Mouse (Mus musculus) heart, embryonic 14.5 days (tissue): Measurements from ENCODE around the gene Mthfd2l. TPM values are rescaled to one million over a fixed set of nuclear protein-coding genes. Genes with fewer than 3 reads are reported as not detected.

Source experiments
- ATAC-seq: fragments of 200-750 bp; cut with Nextera tagmentation; 2 replicates; pipeline ENCODE4 v1.8.0; 2017; ENCODE audit warnings: low read depth, moderate TSS enrichment; ENCODE audit not compliant: insufficient number of reproducible peaks, insufficient read depth, low FRiP score
- H3K27ac ChIP-seq, 2 experiments: fragments of 200-500 bp in 1 of 2; fragments of 300-500 bp in 1 of 2; sonication (generic) in 1 of 2; replicated peaks in 1 of 2; 2 replicates each; pipeline ENCODE4 v1.5.1; 2012 to 2014; ENCODE audit warnings: low read depth in 2 of 2, low read length in 2 of 2, control low read depth in 1 of 2, mild to moderate bottlenecking in 1 of 2, mixed read lengths in 1 of 2; ENCODE audit not compliant: control insufficient read depth in 1 of 2, insufficient read depth in 1 of 2
- H3K27me3 ChIP-seq: fragments of 300-500 bp; sonication (generic); 2 replicates; pipeline ENCODE4 v1.6.1; 2014; ENCODE audit warnings: mild to moderate bottlenecking, low read length, control low read depth; ENCODE audit not compliant: control insufficient read depth, insufficient read depth
- H3K36me3 ChIP-seq: fragments of 300-500 bp; sonication (generic); 2 replicates; pipeline ENCODE4 v1.6.1; 2014; ENCODE audit warnings: mild to moderate bottlenecking, control low read depth, low read length, mixed read lengths; ENCODE audit not compliant: control insufficient read depth, insufficient read depth
- H3K4me1 ChIP-seq, 2 experiments: fragments of 200-500 bp in 1 of 2; fragments of 300-500 bp in 1 of 2; sonication (generic) in 1 of 2; 2 replicates each; pipeline ENCODE4 v1.6.1; 2012 to 2014; ENCODE audit warnings: low read length in 2 of 2, control low read depth in 1 of 2, mixed read lengths in 1 of 2; ENCODE audit not compliant: control insufficient read depth in 2 of 2, insufficient read depth in 2 of 2
- H3K4me2 ChIP-seq: fragments of 300-500 bp; sonication (generic); 2 replicates; pipeline ENCODE4 v1.6.1; 2014; ENCODE audit warnings: mild to moderate bottlenecking, low read length
- H3K4me3 ChIP-seq, 2 experiments: fragments of 200-500 bp in 1 of 2; fragments of 300-500 bp in 1 of 2; sonication (generic) in 1 of 2; 2 replicates each; pipeline ENCODE4 v1.5.1; 2012 to 2014; ENCODE audit warnings: low read length in 2 of 2, mild to moderate bottlenecking in 2 of 2, control low read depth in 1 of 2, low read depth in 1 of 2, moderate library complexity in 1 of 2; ENCODE audit not compliant: control insufficient read depth in 1 of 2, insufficient read depth in 1 of 2
- H3K9ac ChIP-seq: fragments of 300-500 bp; sonication (generic); 2 replicates; pipeline ENCODE4 v1.6.1; 2014; ENCODE audit warnings: mild to moderate bottlenecking, low read length
- H3K9me3 ChIP-seq: fragments of 300-500 bp; sonication (generic); 2 replicates; pipeline ENCODE4 v1.6.1; 2016; ENCODE audit warnings: low read length, control low read depth; ENCODE audit not compliant: control insufficient read depth
- WGBS: fragments of 180-500 bp; shearing (Covaris S2); extraction: QIAGEN DNeasy Blood & Tissue Kit; methylation state at CpG from one replicate; pipeline ENCODE4 v1.1.7; 2014; 5-methylcytosine and 5-hydroxymethylcytosine counted together
- polyA plus RNA-seq: library from polyadenylated mRNA; unstranded; fragments of >200 nt; fragmentation: Nextera tagmentation; extraction: Ambion mirVana; gene quantifications from 2 replicates; pipeline ENCODE4 v1.2.1, GENCODE M21; 2014

Mthfd2l gene
- polyA plus RNA-seq, 1 experiment from 2014 or later, result 35.5 TPM

GRCm38 (mm10) chr5:90951475-90951874, 20.6 kb downstream of the Mthfd2l start:
- Histone ChIP-seq H3K4me2 (no peak overlapping the region), H3K27ac (no peak overlapping the region), H3K27me3 (no peaks in the 10 kb centered on the region), H3K9ac (no peak overlapping the region), H3K4me3 (no peak overlapping the region), H3K4me1 (no peaks in the 10 kb centered on the region), H3K36me3 (no peaks in the 10 kb centered on the region), H3K9me3 (no peaks in the 10 kb centered on the region)
- WGBS, result 39% methylated on average over 2 of the region's 2 CpGs
- no peak for ATAC-seq

- Histone ChIP-seq H3K4me3 (no peak overlapping the region), H3K27ac (no peak overlapping the region), H3K27me3 (no peaks in the 10 kb centered on the region), H3K9me3 (no peaks in the 10 kb centered on the region), H3K9ac (no peak overlapping the region), H3K4me2 (no peak overlapping the region), H3K36me3 (no peaks in the 10 kb centered on the region), H3K4me1 (no peaks in the 10 kb centered on the region)
- 71% methylated on average over 8 of the region's 8 CpGs for WGBS
- ATAC-seq, result no peak
These were observed 22.0 kb downstream of the Mthfd2l start for GRCm38 (mm10) chr5:90952731-90953481.

GRCm38 (mm10) chr5:90964316-90964715, 33.4 kb downstream of the Mthfd2l start:
- no peak overlapping the region for H3K4me3 ChIP-seq
- no peak overlapping the region for H3K4me2 ChIP-seq
- ATAC-seq, result no peak
- H3K4me1 ChIP-seq, result no peaks in the 10 kb centered on the region
- H3K9me3 ChIP-seq, result no peaks in the 10 kb centered on the region
- H3K27ac ChIP-seq, result no peak overlapping the region
- 61% methylated on average over 4 of the region's 4 CpGs for WGBS
- H3K27me3 ChIP-seq, result no peaks in the 10 kb centered on the region
- H3K36me3 ChIP-seq, result no peaks in the 10 kb centered on the region
- no peak overlapping the region for H3K9ac ChIP-seq

- 82% methylated on average over 4 of the region's 4 CpGs for WGBS
- Histone ChIP-seq H3K4me1 (no peaks in the 10 kb centered on the region), H3K9me3 (no peaks in the 10 kb centered on the region), H3K4me2 (no peak overlapping the region), H3K9ac (no peak overlapping the region), H3K36me3 (no peaks in the 10 kb centered on the region), H3K27ac (no peak overlapping the region), H3K27me3 (no peaks in the 10 kb centered on the region), H3K4me3 (no peak overlapping the region)
- ATAC-seq, result no peak
These were observed 33.8 kb downstream of the Mthfd2l start for GRCm38 (mm10) chr5:90964764-90965163.

- WGBS, result 55% methylated on average over 4 of the region's 4 CpGs
- no peak for ATAC-seq
- no peaks in the 10 kb centered on the region for H3K27me3 ChIP-seq
- no peaks in the 10 kb centered on the region for H3K36me3 ChIP-seq
- H3K27ac ChIP-seq, result no peak overlapping the region
- H3K4me3 ChIP-seq, result no peak overlapping the region
- no peak overlapping the region for H3K9ac ChIP-seq
- H3K4me2 ChIP-seq, result no peak overlapping the region
- H3K4me1 ChIP-seq, result no peaks in the 10 kb centered on the region
- H3K9me3 ChIP-seq, result no peaks in the 10 kb centered on the region
These were observed 34.5 kb downstream of the Mthfd2l start for GRCm38 (mm10) chr5:90965386-90965785.

- ATAC-seq, result no peak
- no peak overlapping the region for H3K4me3 ChIP-seq
- H3K9ac ChIP-seq, result no peak overlapping the region
- H3K4me1 ChIP-seq, result no peaks in the 10 kb centered on the region
- H3K4me2 ChIP-seq, result no peak overlapping the region
- no peaks in the 10 kb centered on the region for H3K9me3 ChIP-seq
- H3K27me3 ChIP-seq, result no peaks in the 10 kb centered on the region
- WGBS, result 77% methylated on average over 4 of the region's 4 CpGs
- peaks cover 7% of the 10 kb centered on the region; the same call in 1 of the 2 replicates for H3K36me3 ChIP-seq
- no peak overlapping the region for H3K27ac ChIP-seq
These were observed 46.3 kb downstream of the Mthfd2l start for GRCm38 (mm10) chr5:90977244-90977643.

GRCm38 (mm10) chr5:90980297-90980696, 49.4 kb downstream of the Mthfd2l start:
- no peaks in the 10 kb centered on the region for H3K36me3 ChIP-seq
- H3K4me2 ChIP-seq, result no peak overlapping the region
- H3K4me3 ChIP-seq, result no peak overlapping the region
- no peaks in the 10 kb centered on the region for H3K27me3 ChIP-seq
- WGBS, result 65% methylated on average over 7 of the region's 7 CpGs
- no peaks in the 10 kb centered on the region for H3K9me3 ChIP-seq
- no peak overlapping the region for H3K9ac ChIP-seq
- H3K4me1 ChIP-seq, result no peaks in the 10 kb centered on the region
- no peak for ATAC-seq
- no peak overlapping the region for H3K27ac ChIP-seq

- Histone ChIP-seq H3K9ac (no peak overlapping the region), H3K27me3 (no peaks in the 10 kb centered on the region), H3K4me3 (no peak overlapping the region), H3K36me3 (no peaks in the 10 kb centered on the region), H3K4me1 (no peaks in the 10 kb centered on the region), H3K9me3 (no peaks in the 10 kb centered on the region), H3K27ac (no peak overlapping the region), H3K4me2 (no peak overlapping the region)
- WGBS, result 83% methylated on average over 5 of the region's 5 CpGs
- ATAC-seq, result no peak
These were observed 56.7 kb downstream of the Mthfd2l start for GRCm38 (mm10) chr5:90987605-90988004.
